Mouse (Mus musculus) stomach, postnatal 0 days (tissue): Measurements from ENCODE around the gene Gm3055.
"Not testable (repeated sequence)": the region's sequence is repeated elsewhere in the genome, so short reads cannot be mapped to it uniquely, and the experiment has no call there.

Experiments
- CTCF ChIP-seq: IDR thresholded peaks from 2 replicates; pipeline ENCODE4 v1.5.1; 2016; ENCODE audit warnings: antibody characterized with exemption, low read depth, mild to moderate bottlenecking, moderate library complexity
- EP300 ChIP-seq: optimal IDR thresholded peaks from 2 replicates; pipeline ENCODE3; 2016; ENCODE audit warnings: antibody characterized with exemption

GRCm38 (mm10) chr10:81704531-81705301 is 66.2 kb downstream of the Gm3055 start, which contains the start of gene Zfp433:
- not testable (repeated sequence) for TF ChIP-seq CTCF, EP300
